Comparison of ENCODE assay signal across 37 mouse cellular contexts in the genomic region with DNA sequence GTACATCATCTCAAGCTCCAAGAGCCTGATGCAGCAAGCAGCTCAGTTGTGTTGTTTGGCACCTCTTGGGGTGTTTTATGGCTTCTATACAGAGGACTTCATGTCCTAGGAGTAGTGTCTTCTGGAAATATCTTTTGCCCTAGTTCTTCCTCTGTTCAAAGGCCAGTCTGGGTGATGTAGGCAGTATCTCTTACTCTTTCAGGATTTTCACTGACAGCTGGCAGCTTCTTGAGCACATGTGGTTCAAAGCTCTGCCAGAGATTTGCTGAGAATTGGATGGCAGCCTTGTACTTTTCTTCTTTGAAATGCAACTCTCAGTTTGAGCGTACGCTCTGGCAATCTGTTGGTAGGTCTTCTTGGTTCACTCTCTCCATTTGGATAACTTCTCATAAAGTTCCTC. TPM values are rescaled to one million over a fixed set of nuclear protein-coding genes. Genes with fewer than 3 reads are reported as not detected.
DNase-seq lines count a peak whose midpoint lies in the region; ATAC-seq lines count a peak whose summit lies in the region.
"Had no signal": no experiment of that assay in that cellular context is flagged by ENCODE, and none has a peak within 500 bp of the region (broad histone marks: within the 10 kb centered on the region; RNA-seq: fewer than 3 reads in every experiment).

No protein-coding gene starts in this region.

- no peaks in the 10 kb centered on the region for H3K4me1 ChIP-seq in liver, embryonic 11.5 days (replicated peaks; ENCODE audit: control insufficient read depth, insufficient read depth, low read length)
- H3K4me1 ChIP-seq: embryonic facial prominence, embryonic 13.5 days; forebrain, embryonic 15.5 days; heart, embryonic 10.5 days; intestine, embryonic 15.5 days; stomach, embryonic 15.5 days had no signal

- H3K36me3 ChIP-seq in liver, embryonic 11.5 days (ENCODE audit: control insufficient read depth, insufficient read depth, low read length) = no peaks in the 10 kb centered on the region
- H3K36me3 ChIP-seq: embryonic facial prominence, embryonic 13.5 days; forebrain, embryonic 10.5 days; forebrain, embryonic 15.5 days; G1E; heart, embryonic 10.5 days; heart, embryonic 15.5 days; intestine, embryonic 15.5 days; neural tube, embryonic 15.5 days; stomach, embryonic 15.5 days had no signal

- 96% methylated on average over 2 of the region's 2 CpGs for WGBS in liver, embryonic 11.5 days

- peak; percentile 88 for ATAC-seq in frontal cortex, adult (ENCODE audit: low TSS enrichment)
- no peak for ATAC-seq in liver, embryonic 11.5 days (replicated peaks; ENCODE audit: low FRiP score)
- ATAC-seq: forebrain, embryonic 15.5 days; hindbrain, embryonic 16.5 days; intestine, embryonic 15.5 days had no signal

- H3K4me3 ChIP-seq in liver, embryonic 11.5 days (ENCODE audit: low read depth, low read length) = no peak overlapping the region
- H3K4me3 ChIP-seq: embryonic facial prominence, embryonic 13.5 days; forebrain, embryonic 10.5 days; forebrain, embryonic 15.5 days; heart, embryonic 10.5 days; heart, embryonic 15.5 days; intestine, embryonic 15.5 days; neural tube, embryonic 15.5 days; stomach, embryonic 15.5 days had no signal

- no peak overlapping the region for H3K4me2 ChIP-seq in liver, embryonic 11.5 days
- H3K4me2 ChIP-seq: embryonic facial prominence, embryonic 13.5 days; forebrain, embryonic 15.5 days; heart, embryonic 15.5 days; intestine, embryonic 15.5 days; neural tube, embryonic 15.5 days; stomach, embryonic 15.5 days had no signal

- no peak overlapping the region for H3K9ac ChIP-seq in liver, embryonic 11.5 days (ENCODE audit: low read depth, low read length)
- H3K9ac ChIP-seq: embryonic facial prominence, embryonic 13.5 days; forebrain, embryonic 15.5 days; heart, embryonic 15.5 days; intestine, embryonic 15.5 days; liver, embryonic 14.5 days; neural tube, embryonic 15.5 days; stomach, embryonic 15.5 days had no signal

- H3K27me3 ChIP-seq in liver, embryonic 11.5 days (replicated peaks; ENCODE audit: control insufficient read depth, insufficient read depth, low read length) = no peaks in the 10 kb centered on the region
- H3K27me3 ChIP-seq: embryonic facial prominence, embryonic 13.5 days; forebrain, embryonic 15.5 days; intestine, embryonic 15.5 days; neural tube, embryonic 15.5 days; stomach, embryonic 15.5 days had no signal

- H3K27ac ChIP-seq in liver, embryonic 11.5 days (ENCODE audit: low read depth, low read length) = no peak overlapping the region
- H3K27ac ChIP-seq: embryonic facial prominence, embryonic 13.5 days; forebrain, embryonic 10.5 days; forebrain, embryonic 15.5 days; heart, embryonic 10.5 days; heart, embryonic 15.5 days; intestine, embryonic 15.5 days; liver, embryonic 14.5 days; neural tube, embryonic 15.5 days; stomach, embryonic 15.5 days had no signal

- no peaks in the 10 kb centered on the region for H3K9me3 ChIP-seq in liver, embryonic 11.5 days (ENCODE audit: control insufficient read depth, low read length)
- H3K9me3 ChIP-seq: embryonic facial prominence, embryonic 13.5 days; forebrain, embryonic 10.5 days; forebrain, embryonic 15.5 days; G1E; heart, embryonic 10.5 days; heart, embryonic 15.5 days; intestine, embryonic 15.5 days; neural tube, embryonic 15.5 days; stomach, embryonic 15.5 days had no signal

- no peak for DNase-seq in frontal cortex, postnatal 10 days (ENCODE audit: low spot score in 2 of 2)
- peak; percentile 22 to 25 for DNase-seq in layer of hippocampus, adult 18-20 months (ENCODE audit: low spot score in 2 of 2)
- DNase-seq in layer of hippocampus, postnatal 10 days (ENCODE audit: low spot score in 2 of 2) = no peak
- peak; percentile 1 for DNase-seq in liver, embryonic 11.5 days (ENCODE audit: low spot score)
- DNase-seq in liver = no peak
- peak; percentile 23 for DNase-seq in skeletal muscle tissue, adult 2 months (ENCODE audit: low read depth, low spot score)
- DNase-seq in adrenal gland, postnatal 36 days = no peak
- DNase-seq: adrenal gland, postnatal 10 days; cerebellum, adult 18-20 months; cerebellum, postnatal 10 days; gastrocnemius, postnatal 14 days; kidney, adult 2 months; kidney, postnatal 36 days; lung, adult 2 months; lung, postnatal 14 days; midbrain, embryonic 14.5 days; retina, postnatal 1 day; thymus, postnatal 14 days had no signal

RNA-seq across cellular contexts. Expression of a gene that starts 40.0 kb away (rescaled TPM):
- total RNA-seq in layer of hippocampus, adult 18-20 months (2021) = under 1 TPM; 0.27 to 0.56 TPM
- 1 to 10 TPM in 1 of 2 experiments, under 1 TPM in 1; 0.76 to 1.2 TPM for total RNA-seq in layer of hippocampus, postnatal 10 days (2021)
- polyA plus RNA-seq in liver, embryonic 11.5 days (2014; fragmentation: Nextera tagmentation; extraction: Ambion mirVana) = 0.22 and 0.29 TPM in 2 replicates
- total RNA-seq in adrenal gland, postnatal 36 days (2021) = under 1 TPM in 1 of 2 experiments, not detected in 1; 0.16 TPM
- total RNA-seq: common myeloid progenitor, adult 5-6 weeks; gastrocnemius, postnatal 14 days; monocyte, adult 5-6 weeks had no signal
- polyA plus RNA-seq: G1E; small intestine, adult 2 months had no signal

RNA-seq across cellular contexts. Expression of a gene that starts 48.9 kb away (rescaled TPM):
- total RNA-seq in layer of hippocampus, adult 18-20 months (2021) = not detected
- not detected for total RNA-seq in layer of hippocampus, postnatal 10 days (2021)
- polyA plus RNA-seq in liver, embryonic 11.5 days (2014; fragmentation: Nextera tagmentation; extraction: Ambion mirVana) = 2.6 and 3.6 TPM in 2 replicates
- not detected for total RNA-seq in adrenal gland, postnatal 36 days (2021)
- total RNA-seq: adrenal gland, postnatal 10 days; common myeloid progenitor, adult 5-6 weeks; gastrocnemius, postnatal 14 days; heart, postnatal 25 days; left cerebral cortex, adult 8-10 months; left cerebral cortex, postnatal 36 days; monocyte, adult 5-6 weeks had no signal
- polyA plus RNA-seq: forebrain, embryonic 15.5 days; G1E; hindbrain, embryonic 11.5 days; midbrain, embryonic 14.5 days; neural tube, embryonic 15.5 days had no signal

RNA-seq across cellular contexts. Expression of a gene that starts 58.6 kb away (rescaled TPM):
- total RNA-seq in layer of hippocampus, adult 18-20 months (2021) = 10 to 100 TPM; 62.4 to 65.4 TPM
- 10 to 100 TPM; 63.4 to 77.1 TPM for total RNA-seq in layer of hippocampus, postnatal 10 days (2021)
- 125 and 144 TPM in 2 replicates for polyA plus RNA-seq in liver, embryonic 11.5 days (2014; fragmentation: Nextera tagmentation; extraction: Ambion mirVana)
- total RNA-seq in adrenal gland, postnatal 36 days (2021) = 10 to 100 TPM; 51.4 to 57.6 TPM

Comparison
In these comparisons a context has a peak if more than half of its experiments do, and no peak if none do; other contexts are left out.
1. DNase-seq: peak in layer of hippocampus, adult 18-20 months (2 of 2), liver, embryonic 11.5 days (single experiment) and skeletal muscle tissue, adult 2 months (single experiment); none in frontal cortex, postnatal 10 days (0 of 2), layer of hippocampus, postnatal 10 days (0 of 2), liver (single experiment) and adrenal gland, postnatal 36 days (0 of 2).